Mouse (Mus musculus) left cerebral cortex, postnatal 10 days (tissue): ENCODE measurements around the gene Bbs2. TPM values are rescaled to one million over a fixed set of nuclear protein-coding genes. Genes with fewer than 3 reads are reported as not detected.
"Not testable (repeated sequence)": the region's sequence is repeated elsewhere in the genome, so short reads cannot be mapped to it uniquely, and the experiment has no call there.

ENCODE experiments used
- DNase-seq, 2 experiments: peaks; one replicate each; pipeline ENCODE4 v3.0.0; 2021 to 2022; ENCODE audit warnings: low spot score in 2 of 2, mixed read lengths in 1 of 2; ENCODE audit errors: extremely low spot score in 1 of 2
- intact Hi-C: fragments of 180-260 bp; cut with DNase I; formaldehyde crosslinking; loops from one replicate; pipeline ENCODE4 v1.15.1; 2025
- total RNA-seq, 2 experiments: library from RNA; stranded (reverse); gene quantifications; 2 replicates each; pipeline ENCODE4 v1.2.3; 2021

Bbs2 gene
- 10 to 100 TPM; 22.2 to 23.9 TPM for total RNA-seq

- DNase-seq: peak; percentile 99 to 100
- intact Hi-C loops: no loop called here
Measured at GRCm38 (mm10) chr8:94098081-94098974, at the start of gene Bbs2. Gene Bbs2 (minus strand): TSS chr8:94098928.

DNA sequence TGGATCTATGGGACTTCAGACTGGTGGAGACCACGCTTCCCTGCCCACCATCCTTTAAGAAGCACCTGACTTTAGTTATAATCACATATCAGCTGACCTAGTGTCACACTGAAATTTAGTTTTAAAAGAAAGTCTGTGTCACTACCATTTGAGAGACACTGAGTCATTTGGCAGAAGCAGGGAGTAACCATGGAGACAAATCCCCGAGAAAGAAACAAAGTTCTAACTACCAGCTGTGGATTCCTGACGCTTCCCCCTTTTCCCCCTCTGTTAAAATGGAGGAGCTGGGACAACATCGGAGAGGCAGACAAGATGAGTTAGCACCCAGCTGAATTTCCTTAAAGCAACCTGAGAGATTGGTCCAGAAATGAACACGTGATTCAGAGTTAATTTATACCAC lies 49.5 kb upstream of the Bbs2 start:
- intact Hi-C loops: no loop called here
- peak in 1 of 2 experiments; percentile 41 for DNase-seq

GRCm38 (mm10) chr8:94140266-94140795 lies 41.6 kb upstream of the Bbs2 start:
- no peak for DNase-seq
- intact Hi-C loops: no loop called here

DNA sequence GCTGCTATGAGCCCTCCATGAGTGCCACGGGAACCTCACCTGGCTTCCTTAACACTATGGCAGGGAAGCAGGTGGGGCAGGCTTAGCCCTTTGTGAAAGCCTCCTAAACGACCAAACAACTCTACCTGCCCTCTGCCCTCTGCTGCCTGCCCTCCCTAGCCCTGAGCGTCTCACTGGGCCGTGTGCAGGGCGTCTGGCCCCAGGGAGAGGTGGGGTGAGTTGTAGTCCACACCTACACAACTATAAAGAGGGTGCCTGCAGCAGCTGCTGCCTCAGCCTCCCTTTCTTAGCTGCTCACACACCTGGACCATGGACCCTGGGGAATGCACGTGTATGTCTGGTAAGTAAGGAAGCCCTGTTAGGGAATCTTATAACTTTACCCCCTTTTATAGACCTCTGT lies 38.2 kb upstream of the Bbs2 start, which contains the start of gene Mt4:
Mt4 (plus strand) TSS at position 265 of the 400 bp plus-strand sequence.
- intact Hi-C loops: no loop called here
- DNase-seq: no peak

DNA sequence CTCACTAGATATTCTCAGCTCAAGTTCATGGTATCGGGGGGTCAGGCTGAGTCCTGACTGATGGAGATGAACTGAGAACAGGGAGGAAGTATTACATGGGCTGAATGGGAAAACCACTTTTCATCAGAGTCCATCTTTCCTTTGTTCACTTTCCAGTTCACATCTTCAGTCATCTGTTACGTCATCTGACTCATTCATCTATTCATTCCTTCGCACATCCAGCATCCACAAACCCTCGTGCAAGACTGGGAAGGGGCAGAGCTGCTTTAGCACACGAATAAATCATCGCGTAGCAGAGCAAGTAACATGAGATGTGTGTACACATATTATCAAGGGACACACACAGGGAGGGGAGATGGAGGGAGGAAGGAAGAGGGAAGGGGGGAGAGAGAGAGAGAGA lies 37.5 kb upstream of the Bbs2 start:
- no peak for DNase-seq
- intact Hi-C loops: no loop called here

DNA sequence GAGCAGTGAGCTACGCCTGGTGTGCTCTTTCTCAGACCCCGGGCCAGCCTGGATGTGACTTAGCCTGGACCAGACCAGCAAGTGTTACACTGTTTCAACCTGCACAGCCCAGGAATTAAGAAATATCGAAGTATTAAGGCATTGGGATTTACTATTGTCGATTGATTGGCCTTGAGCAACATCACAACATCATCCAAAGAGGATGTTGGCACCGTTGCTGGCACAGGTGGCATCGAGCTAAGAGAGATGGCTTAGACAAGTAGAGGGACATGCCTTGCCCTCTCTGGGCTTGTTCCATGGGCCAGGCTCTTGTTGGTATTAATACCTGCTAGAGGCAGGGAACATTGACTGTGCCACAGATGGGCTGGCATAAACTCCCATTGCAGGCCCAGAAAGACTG lies 36.8 kb upstream of the Bbs2 start:
- DNase-seq: no peak
- intact Hi-C loops: no loop called here

DNA sequence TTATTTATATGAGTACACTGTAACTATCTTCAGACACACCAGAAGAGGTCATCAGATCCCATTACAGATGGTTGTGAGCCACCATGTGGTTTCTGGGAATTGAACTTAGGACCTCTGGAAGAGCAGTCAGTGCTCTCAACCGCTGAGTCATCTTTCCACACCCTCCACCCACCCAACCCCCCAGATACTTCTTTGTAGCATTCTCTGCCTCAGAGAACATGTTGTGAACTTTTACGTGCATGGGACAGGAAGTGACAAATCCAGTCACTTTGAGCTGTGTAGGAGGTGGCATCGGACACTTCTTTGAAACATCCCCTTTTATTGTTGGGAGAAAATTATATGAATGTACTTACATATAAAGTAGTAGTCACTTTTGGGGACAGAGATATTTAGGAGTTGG lies 35.9 kb upstream of the Bbs2 start:
- intact Hi-C loops, DNase-seq: not testable (repeated sequence)

- intact Hi-C loops: no loop called here
- DNase-seq: no peak
Measured at GRCm38 (mm10) chr8:94132096-94132495, 33.4 kb upstream of the Bbs2 start.

GRCm38 (mm10) chr8:94130126-94130525 lies 31.4 kb upstream of the Bbs2 start:
- no peak for DNase-seq
- intact Hi-C loops: no loop called here

DNA sequence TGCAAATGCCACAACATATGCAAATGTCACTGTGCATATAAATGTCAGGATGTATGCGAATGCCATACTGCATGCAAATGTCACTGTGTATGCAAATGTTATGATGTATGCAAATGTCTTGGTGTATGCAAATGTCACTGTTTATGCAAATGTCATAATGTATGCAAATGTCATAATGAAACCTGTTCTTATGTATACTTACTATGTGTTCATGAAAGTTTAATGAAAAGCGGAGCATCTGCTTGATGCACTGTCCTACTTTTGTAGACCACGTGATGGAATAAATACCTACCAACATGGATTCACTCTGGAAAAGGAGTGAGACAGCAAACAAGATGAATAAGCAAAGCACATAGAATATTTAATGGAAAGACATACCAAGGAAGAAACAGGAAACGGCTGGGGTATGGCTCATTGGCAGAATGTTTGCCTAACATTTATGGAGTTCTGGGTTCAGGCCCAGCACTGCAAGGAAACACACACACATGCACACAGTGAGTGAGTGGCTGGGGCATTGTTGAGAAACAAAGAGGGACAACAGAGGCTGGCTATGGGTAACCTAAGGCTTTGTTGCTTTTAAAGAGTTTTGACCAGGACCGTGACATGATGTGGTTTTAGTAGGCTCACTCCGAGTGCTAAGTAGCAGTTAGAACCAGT lies 30.5 kb upstream of the Bbs2 start:
- DNase-seq: no peak
- intact Hi-C loops: no loop called here

DNA sequence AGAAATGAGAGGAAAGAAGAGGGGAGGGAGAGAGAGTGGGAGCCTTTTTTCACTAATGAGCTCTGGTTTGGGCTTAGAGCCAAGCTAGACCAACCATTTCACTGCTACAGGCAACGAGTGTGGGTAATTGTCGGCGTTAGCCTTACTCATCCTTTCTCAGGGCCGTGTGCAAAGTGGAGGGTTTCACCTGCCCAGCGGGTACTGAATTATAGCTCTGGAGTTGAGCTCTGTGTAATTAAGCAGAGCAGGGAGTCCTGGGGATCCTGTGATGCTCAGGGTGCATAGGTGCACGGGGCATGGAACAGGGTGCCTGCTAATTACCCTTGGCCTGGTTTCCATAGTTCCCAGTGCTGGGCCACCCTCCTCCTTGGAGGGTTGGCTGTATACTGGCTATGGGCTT lies 29.0 kb upstream of the Bbs2 start:
- intact Hi-C loops: no loop called here
- DNase-seq: no peak

DNA sequence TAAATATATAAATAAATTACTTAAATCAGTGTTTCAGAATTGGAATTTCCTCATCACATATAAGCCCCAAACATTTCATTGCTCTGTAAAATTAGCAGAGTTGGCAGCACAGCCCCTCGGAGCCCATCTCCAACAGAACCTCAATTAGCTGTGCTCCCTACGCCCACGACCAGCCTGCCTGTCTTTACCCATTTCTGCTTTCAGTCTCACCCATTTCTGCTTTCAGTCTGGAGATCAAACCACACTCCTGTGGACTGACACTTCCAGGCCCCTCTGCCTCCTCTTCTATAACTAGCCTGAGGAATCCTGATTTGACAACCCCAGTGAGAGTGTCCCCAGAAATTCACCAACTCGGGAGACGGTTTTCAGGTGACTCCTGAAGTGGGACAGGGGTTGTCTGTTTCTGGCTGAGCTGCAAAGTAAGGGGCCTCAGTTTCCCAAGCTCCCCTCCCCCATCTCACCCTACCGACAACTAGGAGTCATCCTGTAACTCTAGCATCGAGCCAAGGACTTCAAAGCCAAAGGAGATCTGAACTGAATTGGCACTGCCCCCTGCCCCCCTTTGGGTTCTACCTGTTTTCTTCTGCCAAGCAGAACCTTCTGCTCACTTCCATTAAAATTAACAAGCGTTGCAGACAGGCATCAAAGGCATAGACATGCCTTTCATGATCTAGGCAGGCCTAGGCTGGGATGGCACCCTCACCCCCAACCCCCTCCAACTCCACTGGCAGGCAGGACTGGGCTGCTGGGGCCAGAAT lies 24.2 kb upstream of the Bbs2 start:
- no peak for DNase-seq

GRCm38 (mm10) chr8:94121625-94122024 lies 22.9 kb upstream of the Bbs2 start:
- intact Hi-C loops: no loop called here
- DNase-seq: peak in 1 of 2 experiments; percentile 36

More for the DNA sequence above, 24.2 kb upstream of the Bbs2 start:
- intact Hi-C loops: no loop called here

GRCm38 (mm10) chr8:94118776-94119430 lies 20.2 kb upstream of the Bbs2 start:
- intact Hi-C loops: no loop called here
- DNase-seq: peak; percentile 58 to 70

- no peak for DNase-seq
- intact Hi-C loops: no loop called here
Measured at GRCm38 (mm10) chr8:94113972-94114371, 15.2 kb upstream of the Bbs2 start.

- intact Hi-C loops: no loop called here
- no peak for DNase-seq
Measured at GRCm38 (mm10) chr8:94113435-94113834, 14.7 kb upstream of the Bbs2 start.

GRCm38 (mm10) chr8:94110526-94111177 lies 11.9 kb upstream of the Bbs2 start:
- DNase-seq: no peak
- intact Hi-C loops: no loop called here

GRCm38 (mm10) chr8:94109835-94110234 lies 11.1 kb upstream of the Bbs2 start:
- no peak for DNase-seq
- intact Hi-C loops: no loop called here
